Mouse (Mus musculus): ENCODE data around the gene Rpl23a. TPM values are rescaled to one million over a fixed set of nuclear protein-coding genes. Genes with fewer than 3 reads are reported as not detected.

The Rpl23a gene
- polyA plus RNA-seq, 1 experiment from 2014 or later = 1,463 TPM

DNA sequence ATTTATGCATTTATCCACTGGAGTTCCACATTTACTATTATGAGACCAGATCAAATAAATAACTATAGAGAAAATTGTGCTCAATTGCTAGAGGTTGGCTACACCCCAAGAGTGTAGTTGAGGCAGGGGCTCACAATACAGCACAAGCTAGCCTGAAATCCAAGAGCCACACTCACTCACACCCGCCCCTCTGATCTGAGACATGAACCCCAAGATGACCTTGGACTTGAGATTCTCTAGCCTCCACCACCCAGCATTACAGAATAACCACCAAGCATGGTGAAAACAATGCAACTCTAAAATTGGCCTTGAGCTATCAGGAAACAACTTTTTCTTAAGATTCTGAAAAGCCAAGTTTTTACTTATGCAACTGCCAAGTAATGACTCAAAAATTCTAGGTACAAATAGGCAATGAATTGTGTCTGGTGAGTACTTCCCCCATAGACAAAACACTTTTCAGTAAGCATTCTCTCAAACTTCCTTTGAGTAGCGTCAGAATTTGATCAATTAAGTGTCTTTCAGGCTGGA lies 1.5 kb downstream of the Rpl23a start:
- peaks cover 34% of the 10 kb centered on the region for H3K4me1 ChIP-seq (replicated peaks)

GRCm38 (mm10) chr11:78180081-78180761 lies 3.2 kb downstream of the Rpl23a start:
- peak overlapping the region; percentile 99; the same call in 1 of the 2 replicates for H3K27ac ChIP-seq
- ATAC-seq = no peak
- peak overlapping the region; percentile 83 for H3K4me2 ChIP-seq (replicated peaks)
- H3K4me1 ChIP-seq (replicated peaks) = peaks cover 36% of the 10 kb centered on the region
- H3K9ac ChIP-seq = peak overlapping the region; percentile 64; the same call in 1 of the 2 replicates
- no peaks in the 10 kb centered on the region for H3K27me3 ChIP-seq (replicated peaks)
- peaks cover 9% of the 10 kb centered on the region for H3K36me3 ChIP-seq
- H3K4me3 ChIP-seq (replicated peaks) = peak overlapping the region; percentile 53; the same call in 1 of the 2 replicates
- WGBS = 56% methylated on average over 6 of the region's 6 CpGs
- no peaks in the 10 kb centered on the region for H3K9me3 ChIP-seq

More for the DNA sequence above, 1.5 kb downstream of the Rpl23a start:
- Histone ChIP-seq H3K4me2 (replicated peaks) (peak overlapping the region; percentile 83), H3K36me3 (peaks cover 9% of the 10 kb centered on the region), H3K4me3 (replicated peaks) (peak overlapping the region; percentile 70), H3K9me3 (no peaks in the 10 kb centered on the region), H3K9ac (peak overlapping the region; percentile 82), H3K27ac (0 out of 2 replicates have a peak overlapping the region, but pooled peaks have one; percentile 45), H3K27me3 (replicated peaks) (no peaks in the 10 kb centered on the region)
- 37% methylated on average over 2 of the region's 2 CpGs for WGBS
- ATAC-seq = no peak

GRCm38 (mm10) chr11:78179438-78179999 lies 3.9 kb downstream of the Rpl23a start:
- no peak for ATAC-seq
- Histone ChIP-seq H3K27ac (peak overlapping the region; percentile 99), H3K4me2 (replicated peaks) (peak overlapping the region; percentile 83), H3K9ac (peak overlapping the region; percentile 64), H3K4me3 (replicated peaks) (peak overlapping the region; percentile 53), H3K27me3 (replicated peaks) (no peaks in the 10 kb centered on the region), H3K36me3 (peaks cover 9% of the 10 kb centered on the region), H3K9me3 (no peaks in the 10 kb centered on the region), H3K4me1 (replicated peaks) (peaks cover 41% of the 10 kb centered on the region)
- WGBS = 22% methylated on average over 8 of the region's 8 CpGs

DNA sequence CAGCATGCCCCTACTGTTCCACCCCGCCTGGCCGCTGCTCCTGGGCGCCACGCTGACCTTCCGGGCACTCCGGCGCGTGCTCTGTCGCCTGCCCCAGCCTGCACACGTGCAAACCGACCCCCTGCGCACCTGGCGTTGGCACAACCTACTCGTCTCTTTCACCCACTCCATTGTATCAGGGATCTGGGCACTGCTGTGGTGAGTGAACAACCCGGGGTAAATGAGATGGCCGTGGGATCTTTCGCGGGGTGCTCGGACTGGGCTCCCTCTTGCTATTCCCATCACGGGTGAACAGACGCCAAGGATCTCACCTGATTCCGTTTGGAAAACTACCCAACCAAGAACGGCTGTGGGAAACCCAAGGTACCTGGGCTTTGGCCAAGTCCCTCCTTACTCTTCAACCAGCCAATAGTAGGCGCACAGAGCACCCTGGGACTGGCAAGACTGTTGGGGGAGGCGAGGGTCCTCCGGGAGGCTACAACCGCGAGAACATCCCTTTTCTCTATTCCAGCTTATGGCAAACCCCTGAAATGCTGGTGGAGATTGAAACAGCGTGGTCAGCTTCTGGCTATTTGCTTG lies 4.4 kb downstream of the Rpl23a start:
- H3K9ac ChIP-seq = peak overlapping the region; percentile 64
- peak overlapping the region; percentile 99 for H3K27ac ChIP-seq
- peak overlapping the region; percentile 53 for H3K4me3 ChIP-seq (replicated peaks)
- WGBS = under 1% methylated on average over 29 of the region's 29 CpGs
- H3K9me3 ChIP-seq = no peaks in the 10 kb centered on the region
- H3K27me3 ChIP-seq (replicated peaks) = no peaks in the 10 kb centered on the region
- ATAC-seq = peak; percentile 20
- peaks cover 9% of the 10 kb centered on the region for H3K36me3 ChIP-seq
- peaks cover 41% of the 10 kb centered on the region for H3K4me1 ChIP-seq (replicated peaks)
- peak overlapping the region; percentile 83 for H3K4me2 ChIP-seq (replicated peaks)

GRCm38 (mm10) chr11:78177903-78178858 lies 5.2 kb downstream of the Rpl23a start:
- Histone ChIP-seq H3K9ac (peak overlapping the region; percentile 64), H3K9me3 (no peaks in the 10 kb centered on the region), H3K4me2 (replicated peaks) (peak overlapping the region; percentile 83), H3K4me1 (replicated peaks) (peaks cover 41% of the 10 kb centered on the region), H3K27me3 (replicated peaks) (no peaks in the 10 kb centered on the region), H3K27ac (peak overlapping the region; percentile 99), H3K4me3 (replicated peaks) (peak overlapping the region; percentile 53), H3K36me3 (peaks cover 9% of the 10 kb centered on the region)
- ATAC-seq = peak; percentile 88
- under 1% methylated on average over 81 of the region's 84 CpGs for WGBS

DNA sequence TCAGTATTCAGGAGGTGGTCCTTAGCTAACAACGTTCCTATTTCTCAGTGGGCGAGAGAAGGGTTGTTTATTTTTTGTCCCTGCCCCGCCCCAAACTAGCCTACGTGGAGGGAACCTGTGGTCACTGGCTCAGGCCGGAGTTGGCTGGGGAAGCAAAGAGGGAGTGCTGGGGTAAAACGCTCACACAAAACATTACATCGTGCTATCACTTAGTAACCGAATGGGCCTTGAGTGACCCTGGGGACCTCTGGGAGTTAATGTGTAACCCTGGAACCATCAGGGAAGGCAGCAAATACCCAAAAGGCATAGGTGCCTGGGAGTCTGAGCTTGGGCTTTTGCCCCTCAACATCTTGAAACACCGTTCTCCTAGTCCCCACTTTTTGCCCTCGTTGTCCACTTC lies 5.9 kb downstream of the Rpl23a start:
- Histone ChIP-seq H3K27ac (peak overlapping the region; percentile 99), H3K9me3 (no peaks in the 10 kb centered on the region), H3K9ac (peak overlapping the region; percentile 64), H3K36me3 (peaks cover 9% of the 10 kb centered on the region), H3K4me2 (replicated peaks) (peak overlapping the region; percentile 83), H3K4me3 (replicated peaks) (peak overlapping the region; percentile 53), H3K4me1 (replicated peaks) (peaks cover 46% of the 10 kb centered on the region), H3K27me3 (replicated peaks) (no peaks in the 10 kb centered on the region)
- WGBS = 1% methylated on average over 10 of the region's 10 CpGs
- ATAC-seq = peak; percentile 34

- H3K4me1 ChIP-seq (replicated peaks) = peaks cover 46% of the 10 kb centered on the region
- WGBS = under 1% methylated on average over 23 of the region's 23 CpGs
Observed at GRCm38 (mm10) chr11:78176905-78177331, 6.5 kb downstream of the Rpl23a start.

GRCm38 (mm10) chr11:78176402-78176862 lies 7.0 kb downstream of the Rpl23a start, which contains the start of the genes Nek8 and Tlcd1:
TSS of gene Nek8 (minus strand) at chr11:78176675.
TSS of gene Tlcd1 (plus strand) at chr11:78176711.
- under 1% methylated on average over 32 of the region's 32 CpGs for WGBS
- peak within 1 kb of the TSS; percentile 83 for H3K4me2 ChIP-seq (replicated peaks)
- peaks cover 9% of the 10 kb centered on the region for H3K36me3 ChIP-seq
- H3K9ac ChIP-seq = peak within 1 kb of the TSS; percentile 64
- ATAC-seq = peak; percentile 69
- H3K4me1 ChIP-seq (replicated peaks) = peaks cover 44% of the 10 kb centered on the region
- H3K4me3 ChIP-seq (replicated peaks) = peak within 1 kb of the TSS; percentile 53
- peak within 1 kb of the TSS; percentile 99 for H3K27ac ChIP-seq
- no peaks in the 10 kb centered on the region for H3K9me3 ChIP-seq
- H3K27me3 ChIP-seq (replicated peaks) = no peaks in the 10 kb centered on the region

More at GRCm38 (mm10) chr11:78176905-78177331, 6.5 kb downstream of the Rpl23a start:
- peak overlapping the region; percentile 53 for H3K4me3 ChIP-seq (replicated peaks)
- no peaks in the 10 kb centered on the region for H3K9me3 ChIP-seq
- H3K36me3 ChIP-seq = peaks cover 9% of the 10 kb centered on the region
- no peak for ATAC-seq
- peak overlapping the region; percentile 64 for H3K9ac ChIP-seq
- no peaks in the 10 kb centered on the region for H3K27me3 ChIP-seq (replicated peaks)
- H3K4me2 ChIP-seq (replicated peaks) = peak overlapping the region; percentile 83
- peak overlapping the region; percentile 99 for H3K27ac ChIP-seq

DNA sequence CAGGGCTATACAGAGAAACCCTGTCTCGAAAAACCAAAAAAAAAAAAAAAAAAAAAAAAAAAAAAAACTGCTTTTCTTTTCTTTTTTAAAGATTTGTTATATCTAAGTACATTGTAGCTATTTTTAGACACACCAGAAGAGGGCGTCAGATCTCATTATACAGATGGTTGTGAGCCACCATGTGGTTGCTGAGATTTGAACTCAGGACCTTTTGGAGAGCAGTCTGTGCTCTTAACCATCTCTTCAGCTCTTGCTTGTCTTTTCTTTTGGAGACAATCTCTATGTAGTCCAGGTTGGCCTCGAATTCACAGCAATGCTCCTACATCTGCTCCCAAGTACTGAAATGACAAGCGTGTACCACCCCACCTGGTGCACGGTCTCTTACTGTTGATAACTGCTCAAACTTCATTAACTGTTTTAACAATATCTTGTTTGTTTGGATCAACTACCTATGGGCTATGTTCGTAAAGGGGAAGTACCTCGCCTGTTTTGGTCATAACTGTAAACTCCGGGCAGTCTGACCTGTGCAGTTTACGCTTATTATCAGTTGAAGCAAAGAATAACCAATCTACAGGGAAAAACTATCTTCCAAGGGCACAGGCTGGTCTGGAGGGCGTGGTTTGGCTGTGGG lies 7.5 kb downstream of the Rpl23a start:
- H3K36me3 ChIP-seq = peaks cover 12% of the 10 kb centered on the region
- H3K9me3 ChIP-seq = no peaks in the 10 kb centered on the region
- peak overlapping the region; percentile 99 for H3K27ac ChIP-seq
- peak overlapping the region; percentile 53 for H3K4me3 ChIP-seq (replicated peaks)
- no peaks in the 10 kb centered on the region for H3K27me3 ChIP-seq (replicated peaks)
- 0 out of 2 replicates have a peak overlapping the region, but pooled peaks have one; percentile 5 for H3K9ac ChIP-seq
- H3K4me2 ChIP-seq (replicated peaks) = peak overlapping the region; percentile 83
- peaks cover 41% of the 10 kb centered on the region for H3K4me1 ChIP-seq (replicated peaks)
- WGBS = 10% methylated on average over 10 of the region's 10 CpGs
- no peak for ATAC-seq

- Histone ChIP-seq H3K4me3 (replicated peaks) (no peak overlapping the region), H3K4me1 (replicated peaks) (peaks cover 30% of the 10 kb centered on the region), H3K27ac (no peak overlapping the region), H3K4me2 (replicated peaks) (no peak overlapping the region), H3K36me3 (0 out of 2 replicates have a peak, but pooled peaks cover 5% of the 10 kb centered on the region), H3K9ac (no peak overlapping the region), H3K9me3 (no peaks in the 10 kb centered on the region), H3K27me3 (replicated peaks) (no peaks in the 10 kb centered on the region)
- ATAC-seq = no peak
- 87% methylated on average over 3 of the region's 3 CpGs for WGBS
Observed at GRCm38 (mm10) chr11:78174506-78174905, 8.9 kb downstream of the Rpl23a start.

Measured in intestine, embryonic 15.5 days (tissue).